Mouse (Mus musculus): ENCODE results near the gene Slc30a1. TPM values are rescaled to one million over a fixed set of nuclear protein-coding genes. Genes with fewer than 3 reads are reported as not detected.

Gene Slc30a1
- total RNA-seq, 2 experiments from 2014 or later, result 7.5 to 8.9 TPM

- peak; percentile 37 for DNase-seq
Observed at GRCm38 (mm10) chr1:191896806-191897552, 9.6 kb upstream of the Slc30a1 start.

GRCm38 (mm10) chr1:191905637-191906533, 682 bp upstream of the Slc30a1 start:
- no peak for DNase-seq

- DNase-seq, result peak; percentile 81
Observed at GRCm38 (mm10) chr1:191907431-191907810, 854 bp downstream of the Slc30a1 start.

GRCm38 (mm10) chr1:191908906-191909305, 2.3 kb downstream of the Slc30a1 start:
- DNase-seq, result no peak

- no peak for DNase-seq
Observed at GRCm38 (mm10) chr1:191909316-191909715, 2.7 kb downstream of the Slc30a1 start.

- no peak for DNase-seq
Observed at GRCm38 (mm10) chr1:191910646-191911045, 4.1 kb downstream of the Slc30a1 start.

GRCm38 (mm10) chr1:191911067-191911668, 4.6 kb downstream of the Slc30a1 start:
- no peak for DNase-seq

GRCm38 (mm10) chr1:191914647-191915046, 8.1 kb downstream of the Slc30a1 start:
- DNase-seq, result no peak

GRCm38 (mm10) chr1:191915586-191915985, 9.0 kb downstream of the Slc30a1 start:
- DNase-seq, result no peak

GRCm38 (mm10) chr1:191916876-191917275, 10.3 kb downstream of the Slc30a1 start:
- no peak for DNase-seq

- DNase-seq, result no peak
Observed at GRCm38 (mm10) chr1:191919336-191919735, 12.8 kb downstream of the Slc30a1 start.

- no peak for DNase-seq
Observed at GRCm38 (mm10) chr1:191921701-191922100, 15.1 kb downstream of the Slc30a1 start.

GRCm38 (mm10) chr1:191925496-191925895, 18.9 kb downstream of the Slc30a1 start:
- DNase-seq, result no peak

- no peak for DNase-seq
Observed at GRCm38 (mm10) chr1:191926681-191927080, 20.1 kb downstream of the Slc30a1 start.

GRCm38 (mm10) chr1:191928345-191928744, 21.8 kb downstream of the Slc30a1 start:
- DNase-seq, result no peak

GRCm38 (mm10) chr1:191929065-191929464, 22.5 kb downstream of the Slc30a1 start:
- DNase-seq, result no peak

GRCm38 (mm10) chr1:191929897-191930524, 23.4 kb downstream of the Slc30a1 start:
- peak; percentile 34 for DNase-seq

- no peak for DNase-seq
Observed at GRCm38 (mm10) chr1:191930525-191931105, 24.0 kb downstream of the Slc30a1 start.

GRCm38 (mm10) chr1:191932286-191932985, 25.9 kb downstream of the Slc30a1 start:
- DNase-seq, result no peak

GRCm38 (mm10) chr1:191932986-191933632, 26.5 kb downstream of the Slc30a1 start:
- DNase-seq, result no peak

GRCm38 (mm10) chr1:191943638-191944037, 37.1 kb downstream of the Slc30a1 start:
- DNase-seq, result no peak

Data from gastrocnemius, postnatal 10 days (tissue).